Mouse (Mus musculus) midbrain, embryonic 10.5 days (tissue): ENCODE measurements at regions not wholly inside any gene's neighbourhood (a gene's known extent, or its start where the extent isn't known, plus 50 kb on each side); places are given as distances from the start of the nearest gene placed in this dataset.
"Not testable (repeated sequence)": the region's sequence is repeated elsewhere in the genome, so short reads cannot be mapped to it uniquely, and the experiment has no call there.

Experiments used
- DNase-seq: peaks from one replicate; pipeline ENCODE4 v3.0.0-alpha.2; 2017; ENCODE audit warnings: low spot score
- H3K27ac ChIP-seq: fragments of 300-500 bp; sonication (generic); replicated peaks from 2 replicates; pipeline ENCODE4 v1.5.1; 2016; ENCODE audit warnings: mild to moderate bottlenecking
- H3K27me3 ChIP-seq: fragments of 300-500 bp; sonication (generic); 2 replicates; pipeline ENCODE4 v1.6.1; 2016; ENCODE audit warnings: low read depth, mild to moderate bottlenecking; ENCODE audit not compliant: poor library complexity, severe bottlenecking
- H3K36me3 ChIP-seq: fragments of 300-500 bp; sonication (generic); 2 replicates; pipeline ENCODE4 v1.6.1; 2016; ENCODE audit warnings: mild to moderate bottlenecking, moderate library complexity
- H3K4me1 ChIP-seq: fragments of 300-500 bp; sonication (generic); 2 replicates; pipeline ENCODE4 v1.6.1; 2016
- H3K4me3 ChIP-seq: fragments of 300-500 bp; sonication (generic); 2 replicates; pipeline ENCODE4 v1.5.1; 2016; ENCODE audit warnings: mild to moderate bottlenecking, moderate library complexity
- H3K9me3 ChIP-seq: fragments of 300-500 bp; sonication (generic); replicated peaks from 2 replicates; pipeline ENCODE4 v1.6.1; 2016; ENCODE audit warnings: mild to moderate bottlenecking
- WGBS: fragments of 180-500 bp; shearing (Covaris S2); methylation state at CpG from one replicate; pipeline ENCODE4 v1.1.7; 2016; 5-methylcytosine and 5-hydroxymethylcytosine counted together

GRCm38 (mm10) chr11:40309646-40310045, 385.4 kb downstream of the Mat2b start:
- 32% methylated on average over 1 of the region's 1 CpGs for WGBS
- peak; percentile 14 for DNase-seq
- Histone ChIP-seq H3K4me3 (no peak overlapping the region), H3K27me3 (no peaks in the 10 kb centered on the region), H3K9me3 (no peaks in the 10 kb centered on the region), H3K27ac (no peak overlapping the region), H3K4me1 (peaks cover 11% of the 10 kb centered on the region), H3K36me3 (no peaks in the 10 kb centered on the region)

- H3K4me1 ChIP-seq: no peaks in the 10 kb centered on the region
- H3K4me3 ChIP-seq: no peak overlapping the region
- H3K36me3 ChIP-seq: no peaks in the 10 kb centered on the region
- H3K27ac ChIP-seq: no peak overlapping the region
- DNase-seq: no peak
- no peaks in the 10 kb centered on the region for H3K27me3 ChIP-seq
- WGBS: 93% methylated on average over 2 of the region's 2 CpGs
- H3K9me3 ChIP-seq: no peaks in the 10 kb centered on the region
Measured at GRCm38 (mm10) chr11:40302568-40302967, 392.4 kb downstream of the Mat2b start.

- not testable (repeated sequence) for H3K36me3 ChIP-seq, H3K4me1 ChIP-seq, H3K9me3 ChIP-seq, H3K27me3 ChIP-seq, DNase-seq, H3K27ac ChIP-seq, H3K4me3 ChIP-seq
- WGBS: 90% methylated on average over 10 of the region's 10 CpGs
Measured at GRCm38 (mm10) chr11:40299987-40300386, 395.0 kb downstream of the Mat2b start.

GRCm38 (mm10) chr11:40286936-40287335, 408.1 kb downstream of the Mat2b start:
- no peaks in the 10 kb centered on the region for H3K27me3 ChIP-seq
- WGBS: 44% methylated on average over 1 of the region's 1 CpGs
- H3K4me3 ChIP-seq: no peak overlapping the region
- no peak for DNase-seq
- peaks cover 8% of the 10 kb centered on the region; the same call in 1 of the 2 replicates for H3K4me1 ChIP-seq
- no peaks in the 10 kb centered on the region for H3K36me3 ChIP-seq
- H3K27ac ChIP-seq: peak overlapping the region; percentile 78
- no peaks in the 10 kb centered on the region for H3K9me3 ChIP-seq

GRCm38 (mm10) chr11:40286391-40286790, 408.6 kb downstream of the Mat2b start:
- Histone ChIP-seq H3K9me3 (no peaks in the 10 kb centered on the region), H3K4me1 (peaks cover 8% of the 10 kb centered on the region; the same call in 1 of the 2 replicates), H3K27me3 (no peaks in the 10 kb centered on the region), H3K36me3 (no peaks in the 10 kb centered on the region), H3K27ac (peak overlapping the region; percentile 78; the same call in 1 of the 2 replicates), H3K4me3 (no peak overlapping the region)
- no peak for DNase-seq
- 69% methylated on average over 4 of the region's 4 CpGs for WGBS

- Histone ChIP-seq H3K27me3 (no peaks in the 10 kb centered on the region), H3K27ac (no peak overlapping the region), H3K4me1 (no peaks in the 10 kb centered on the region), H3K36me3 (no peaks in the 10 kb centered on the region), H3K9me3 (no peaks in the 10 kb centered on the region), H3K4me3 (no peak overlapping the region)
- DNase-seq: no peak
- 96% methylated on average over 1 of the region's 1 CpGs for WGBS
Measured at GRCm38 (mm10) chr11:40276737-40277136, 418.3 kb downstream of the Mat2b start.

GRCm38 (mm10) chr11:40253123-40253522, 441.9 kb downstream of the Mat2b start:
- WGBS: 93% methylated on average over 12 of the region's 12 CpGs
- DNase-seq: no peak

GRCm38 (mm10) chr11:40252399-40252798, 442.6 kb downstream of the Mat2b start:
- no peaks in the 10 kb centered on the region for H3K9me3 ChIP-seq
- 94% methylated on average over 3 of the region's 3 CpGs for WGBS

More at GRCm38 (mm10) chr11:40253123-40253522, 441.9 kb downstream of the Mat2b start:
- H3K4me3 ChIP-seq: no peak overlapping the region
- no peaks in the 10 kb centered on the region for H3K36me3 ChIP-seq
- H3K4me1 ChIP-seq: no peaks in the 10 kb centered on the region
- H3K27me3 ChIP-seq: no peaks in the 10 kb centered on the region
- H3K27ac ChIP-seq: no peak overlapping the region
- no peaks in the 10 kb centered on the region for H3K9me3 ChIP-seq

GRCm38 (mm10) chr11:40251131-40251530, 443.9 kb downstream of the Mat2b start:
- Histone ChIP-seq H3K4me3 (no peak overlapping the region), H3K4me1 (no peaks in the 10 kb centered on the region)
- 82% methylated on average over 2 of the region's 2 CpGs for WGBS

More at GRCm38 (mm10) chr11:40252399-40252798, 442.6 kb downstream of the Mat2b start:
- Histone ChIP-seq H3K4me1 (no peaks in the 10 kb centered on the region), H3K4me3 (no peak overlapping the region), H3K36me3 (no peaks in the 10 kb centered on the region), H3K27me3 (no peaks in the 10 kb centered on the region), H3K27ac (no peak overlapping the region)
- DNase-seq: no peak

GRCm38 (mm10) chr11:40216391-40216790, 478.6 kb downstream of the Mat2b start:
- DNase-seq: no peak
- 61% methylated on average over 8 of the region's 8 CpGs for WGBS

More at GRCm38 (mm10) chr11:40251131-40251530, 443.9 kb downstream of the Mat2b start:
- no peaks in the 10 kb centered on the region for H3K27me3 ChIP-seq
- DNase-seq: no peak
- no peak overlapping the region for H3K27ac ChIP-seq
- H3K36me3 ChIP-seq: no peaks in the 10 kb centered on the region
- H3K9me3 ChIP-seq: no peaks in the 10 kb centered on the region

More at GRCm38 (mm10) chr11:40216391-40216790, 478.6 kb downstream of the Mat2b start:
- no peaks in the 10 kb centered on the region for H3K36me3 ChIP-seq
- H3K9me3 ChIP-seq: no peaks in the 10 kb centered on the region
- H3K27me3 ChIP-seq: no peaks in the 10 kb centered on the region
- H3K4me1 ChIP-seq: peaks cover 6% of the 10 kb centered on the region; the same call in 1 of the 2 replicates
- no peak overlapping the region for H3K4me3 ChIP-seq
- H3K27ac ChIP-seq: 0 out of 2 replicates have a peak overlapping the region, but pooled peaks have one; percentile 28
